Mouse (Mus musculus): ENCODE results near the gene Srrd.
"Not testable (repeated sequence)": the region's sequence is repeated elsewhere in the genome, so short reads cannot be mapped to it uniquely, and the experiment has no call there.

Gene Srrd

DNA sequence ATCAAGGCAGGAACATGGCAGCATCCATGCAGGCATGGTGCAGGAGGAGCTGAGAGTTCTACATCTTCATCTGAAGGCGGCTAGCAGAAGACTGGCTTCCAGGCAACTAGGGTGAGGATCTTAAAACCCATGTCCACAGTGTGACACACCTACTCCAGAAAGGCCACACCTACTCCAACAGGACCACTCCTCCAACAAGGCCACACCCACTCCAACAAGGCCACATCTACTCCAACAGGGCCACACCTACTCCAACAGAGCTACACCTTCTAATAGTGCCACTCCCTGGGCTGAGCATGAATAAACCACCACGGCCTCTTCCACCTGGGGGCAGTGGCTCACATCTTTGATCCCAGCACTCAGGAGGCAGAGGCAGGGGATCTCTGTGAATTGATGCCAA, 23.5 kb downstream of the Srrd start:
- not testable (repeated sequence) for DNase-seq (ENCODE audit: low spot score in 2 of 2)

DNA sequence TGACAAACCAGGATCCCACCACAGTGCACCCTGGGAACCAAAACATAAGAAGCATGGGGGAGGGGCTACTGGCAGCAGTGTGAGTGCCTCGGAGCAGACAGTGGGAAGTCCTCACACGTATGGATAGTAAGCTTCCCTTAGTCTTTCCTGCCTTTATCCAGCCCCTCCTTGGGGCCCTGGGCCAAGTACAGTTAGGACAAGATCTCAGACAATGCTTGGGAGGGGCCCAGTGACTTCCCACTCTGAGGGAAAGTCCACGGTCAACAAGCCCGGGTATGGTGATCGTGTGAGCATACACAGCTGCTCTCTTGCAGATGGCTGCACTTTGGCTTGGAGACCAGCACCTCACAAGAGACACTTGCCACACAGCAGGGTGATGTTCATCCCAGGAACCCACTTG, 25.5 kb downstream of the Srrd start:
- DNase-seq (ENCODE audit: low spot score in 2 of 2) = no peak

DNA sequence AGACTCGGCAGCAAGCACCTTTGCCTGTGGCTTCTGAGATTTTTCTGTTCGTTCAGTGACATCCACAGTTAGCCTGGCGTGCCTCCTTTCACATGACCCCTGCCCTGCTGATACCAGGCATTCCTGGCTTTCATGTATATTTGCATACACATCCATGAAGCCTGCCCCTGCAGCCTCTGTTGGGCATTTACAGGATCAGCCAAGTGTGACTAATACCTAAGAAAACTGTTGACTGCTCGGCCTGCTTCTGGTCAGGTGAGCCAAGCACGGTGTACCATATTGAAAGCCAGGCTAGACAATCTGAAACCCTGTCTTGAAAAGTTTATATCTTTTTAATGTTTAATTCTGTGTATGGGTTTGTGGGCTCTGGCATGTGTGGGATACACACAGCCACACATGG, 26.4 kb downstream of the Srrd start:
- DNase-seq (ENCODE audit: low spot score in 2 of 2) = no peak

DNA sequence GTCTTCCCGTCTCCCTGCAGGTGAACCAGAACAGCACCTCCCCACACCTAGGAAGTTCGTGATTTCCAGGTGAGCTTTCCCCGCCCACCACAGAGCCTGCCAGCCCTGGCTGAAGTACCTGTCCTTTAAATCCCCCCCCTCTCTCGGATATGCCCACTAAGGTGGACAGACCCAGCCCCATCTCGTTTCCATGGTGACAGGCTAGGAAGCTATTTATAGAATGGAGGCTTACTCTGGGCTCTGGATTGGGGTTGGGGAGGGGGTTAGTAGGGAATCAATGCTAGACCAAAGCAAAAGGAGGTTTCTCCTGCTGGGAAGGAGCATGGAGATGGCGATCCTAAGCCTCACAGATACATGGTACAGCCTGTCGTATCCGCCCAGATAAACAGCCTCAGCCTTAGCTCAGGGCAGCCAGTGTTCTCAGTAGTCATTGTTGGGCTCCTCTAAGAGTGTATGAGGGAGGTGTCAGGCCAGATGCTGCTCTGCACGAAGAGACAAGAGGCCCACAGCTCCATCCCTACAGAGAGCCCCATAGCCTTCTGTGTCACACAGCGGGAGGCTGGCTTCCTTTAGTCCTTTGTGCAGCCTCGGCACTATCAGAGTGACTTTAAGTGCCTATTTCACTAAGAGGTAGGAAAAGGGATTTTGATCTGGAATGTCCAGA, 29.5 kb downstream of the Srrd start:
- DNase-seq (ENCODE audit: low spot score in 2 of 2) = no peak

DNA sequence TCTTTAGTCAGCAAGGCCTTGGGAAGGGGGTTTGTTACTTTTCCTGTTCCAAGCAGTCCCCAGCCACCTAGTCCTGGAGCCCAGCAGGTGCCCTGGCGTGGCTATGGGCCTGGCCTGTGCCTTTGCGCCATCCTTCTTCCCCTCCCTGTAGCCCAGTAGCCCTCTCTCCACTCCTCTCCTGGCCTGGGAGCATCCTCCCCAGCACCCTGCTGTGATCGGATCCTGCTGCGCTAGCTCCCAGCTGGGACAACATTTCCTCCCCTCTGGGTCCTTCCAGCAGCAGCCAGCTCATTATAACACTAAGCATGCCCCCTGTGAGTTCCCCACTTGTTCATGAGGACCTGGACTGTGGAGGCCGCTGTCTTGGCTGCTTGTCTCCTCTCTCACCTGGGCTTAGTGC, 37.0 kb downstream of the Srrd start:
- DNase-seq (ENCODE audit: low spot score in 2 of 2) = no peak

DNA sequence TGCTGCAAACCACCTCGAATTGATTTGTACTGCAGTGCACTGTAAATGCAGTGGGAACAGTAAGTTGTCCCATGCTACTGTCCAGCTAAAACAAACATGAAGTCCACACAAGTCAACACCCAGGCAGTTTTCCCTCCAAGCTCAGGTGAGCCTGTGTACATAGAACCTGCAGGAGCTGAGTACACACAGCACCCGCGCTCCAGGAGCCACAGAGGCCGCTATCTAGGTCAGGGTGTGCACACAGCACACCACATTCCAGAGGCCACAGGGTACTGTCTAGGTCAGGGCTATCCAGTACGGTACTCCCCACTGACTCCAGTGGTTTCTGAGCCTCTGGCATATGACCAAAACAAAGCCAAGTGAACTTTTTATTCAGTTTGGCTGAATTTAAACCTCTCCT, 40.5 kb downstream of the Srrd start:
- no peak for DNase-seq (ENCODE audit: low spot score in 2 of 2)

DNA sequence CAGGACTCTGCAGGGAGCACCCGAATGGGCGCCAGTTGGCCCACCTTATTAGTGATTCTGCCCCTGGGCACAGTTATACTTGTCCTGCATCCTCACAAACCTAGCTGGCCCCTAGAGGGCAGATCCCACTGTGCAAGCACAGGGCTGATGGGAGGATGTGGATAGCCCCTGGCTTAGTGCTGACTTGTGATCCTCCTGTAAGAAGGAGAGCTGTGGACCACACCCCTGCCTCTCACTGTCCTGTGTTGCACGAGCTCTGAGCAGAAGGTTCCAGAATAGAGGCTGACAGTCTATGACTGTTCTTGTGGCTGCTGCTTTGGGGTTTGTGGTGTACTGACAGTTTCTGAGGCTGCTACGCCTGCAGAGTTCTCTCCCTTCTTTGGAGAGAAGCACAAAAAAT, 41.1 kb downstream of the Srrd start:
- DNase-seq (ENCODE audit: low spot score in 2 of 2) = no peak

DNA sequence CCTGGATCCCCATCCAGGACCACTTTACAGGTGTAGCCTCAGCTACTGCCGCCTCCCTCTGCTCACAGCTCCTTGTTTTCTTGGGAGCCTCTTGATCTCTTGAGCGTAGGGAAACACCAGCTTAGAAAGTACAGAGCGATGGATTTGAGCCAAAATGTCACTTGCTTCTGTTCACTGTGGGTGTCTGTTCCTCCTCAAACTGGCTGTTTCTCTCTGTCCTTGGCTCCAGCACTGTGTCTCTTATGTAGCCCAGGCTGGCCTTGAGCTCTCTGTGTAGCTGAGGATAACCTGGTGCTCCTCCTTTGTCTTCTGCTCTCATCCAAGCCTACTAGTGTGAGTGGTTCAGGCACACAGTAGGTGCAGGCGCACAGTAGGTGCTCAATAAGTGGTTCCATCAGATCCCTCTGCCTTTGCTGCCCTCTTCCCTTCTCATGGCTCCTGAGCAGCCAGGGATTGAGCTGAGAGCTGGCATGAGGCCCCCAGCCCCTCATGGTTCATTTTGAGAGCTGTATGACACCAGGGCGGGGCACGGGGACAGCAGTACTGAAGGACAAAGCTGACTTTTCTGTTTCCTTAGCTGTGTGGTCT, 42.0 kb downstream of the Srrd start:
- DNase-seq (ENCODE audit: low spot score in 2 of 2) = no peak

DNA sequence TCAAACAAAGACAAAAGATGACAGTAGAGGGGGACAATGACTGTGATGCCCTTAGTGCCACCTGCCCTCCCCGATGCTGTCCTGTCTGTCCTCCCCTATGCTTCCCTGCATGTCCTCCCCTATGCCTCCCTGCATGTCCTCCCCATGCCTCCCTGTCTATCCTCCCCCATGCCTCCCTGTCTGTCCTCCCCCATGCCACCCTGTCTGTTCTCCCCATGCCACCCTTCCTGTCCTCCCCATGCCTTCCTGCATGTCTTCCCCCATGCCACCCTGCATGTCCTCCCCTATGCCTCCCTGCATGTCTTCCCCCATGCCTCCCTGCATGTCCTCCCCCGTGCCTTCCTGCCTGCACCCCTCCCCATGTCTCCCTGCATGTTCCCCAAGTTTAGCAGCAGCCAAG, 42.7 kb downstream of the Srrd start:
- no peak for DNase-seq (ENCODE audit: low spot score in 2 of 2)

DNA sequence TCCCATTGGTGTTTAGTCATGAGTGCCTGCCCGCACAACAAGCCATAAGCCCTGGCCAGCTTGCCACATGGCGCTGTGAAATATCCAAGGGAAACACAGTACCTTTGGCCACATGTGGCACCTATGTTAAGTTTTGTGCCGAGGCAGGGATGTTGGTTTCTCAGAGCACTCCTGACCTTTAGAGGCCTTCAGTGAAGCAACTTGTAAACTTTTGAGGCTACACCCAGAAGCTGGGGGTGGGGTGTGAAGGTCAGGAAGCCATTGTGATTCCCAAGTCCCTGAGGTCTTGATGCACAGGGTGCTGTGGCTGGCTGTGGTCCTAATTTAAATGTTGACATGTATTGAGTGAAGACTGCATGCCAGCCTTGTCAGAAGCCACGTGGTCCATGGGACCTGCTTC, 43.4 kb downstream of the Srrd start:
- no peak for DNase-seq (ENCODE audit: low spot score in 2 of 2)

DNA sequence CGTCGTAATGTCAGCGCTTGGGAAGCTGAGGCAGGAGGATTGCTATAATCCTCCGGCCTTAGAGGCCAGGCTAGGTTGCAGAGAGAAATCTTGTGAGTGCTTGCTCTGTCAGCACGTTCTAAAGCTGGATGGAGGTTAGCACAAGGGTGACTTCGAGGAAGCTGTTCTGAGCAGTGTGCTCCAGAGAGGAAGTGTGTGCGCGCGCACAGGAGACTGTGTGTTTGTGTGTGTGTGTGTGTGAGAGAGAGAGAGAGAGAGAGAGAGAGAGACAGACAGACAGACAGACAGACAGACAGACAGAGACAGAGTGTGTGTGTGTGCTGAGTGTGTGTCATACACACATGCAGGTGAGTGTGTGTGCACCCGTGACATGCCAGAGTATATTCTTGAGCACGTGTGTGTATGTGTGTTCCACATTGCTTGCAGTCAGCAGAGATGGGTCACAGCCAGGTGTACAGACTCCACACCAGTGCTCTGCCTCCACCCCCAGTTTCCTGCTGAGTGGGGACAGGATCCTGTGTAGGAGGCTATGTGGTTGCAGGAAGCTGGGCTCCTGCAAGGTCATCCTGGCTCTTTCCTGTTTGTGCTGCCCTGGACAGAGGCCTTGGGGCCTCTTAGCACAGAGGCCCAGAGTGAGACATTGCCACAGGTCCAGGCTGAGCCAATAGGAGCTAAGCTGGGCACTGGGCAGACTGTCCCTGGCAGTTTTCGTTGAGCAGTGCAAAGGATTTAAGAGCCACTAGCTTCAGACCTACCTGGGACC, 44.4 kb downstream of the Srrd start:
- DNase-seq (ENCODE audit: low spot score in 2 of 2) = no peak

DNA sequence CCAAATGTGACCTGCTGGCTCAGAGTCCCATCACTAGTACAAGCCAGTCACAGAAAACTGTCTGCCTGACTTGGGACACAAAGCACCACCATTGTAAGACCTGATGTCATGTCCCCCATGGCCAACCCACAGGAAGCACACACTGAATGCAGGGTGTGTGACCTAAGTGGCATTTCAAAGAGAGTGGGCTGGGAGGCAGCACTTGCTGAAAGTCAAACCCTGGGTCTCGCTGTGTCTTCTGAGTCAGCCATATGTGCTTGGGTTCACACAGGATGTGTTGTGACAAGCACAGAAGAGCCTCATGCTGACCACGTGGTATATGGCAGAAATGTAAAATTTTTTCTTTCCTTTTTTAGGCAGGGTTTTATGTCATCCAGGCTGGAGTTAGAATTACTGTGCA, 45.6 kb downstream of the Srrd start:
- DNase-seq (ENCODE audit: low spot score in 2 of 2) = no peak

DNA sequence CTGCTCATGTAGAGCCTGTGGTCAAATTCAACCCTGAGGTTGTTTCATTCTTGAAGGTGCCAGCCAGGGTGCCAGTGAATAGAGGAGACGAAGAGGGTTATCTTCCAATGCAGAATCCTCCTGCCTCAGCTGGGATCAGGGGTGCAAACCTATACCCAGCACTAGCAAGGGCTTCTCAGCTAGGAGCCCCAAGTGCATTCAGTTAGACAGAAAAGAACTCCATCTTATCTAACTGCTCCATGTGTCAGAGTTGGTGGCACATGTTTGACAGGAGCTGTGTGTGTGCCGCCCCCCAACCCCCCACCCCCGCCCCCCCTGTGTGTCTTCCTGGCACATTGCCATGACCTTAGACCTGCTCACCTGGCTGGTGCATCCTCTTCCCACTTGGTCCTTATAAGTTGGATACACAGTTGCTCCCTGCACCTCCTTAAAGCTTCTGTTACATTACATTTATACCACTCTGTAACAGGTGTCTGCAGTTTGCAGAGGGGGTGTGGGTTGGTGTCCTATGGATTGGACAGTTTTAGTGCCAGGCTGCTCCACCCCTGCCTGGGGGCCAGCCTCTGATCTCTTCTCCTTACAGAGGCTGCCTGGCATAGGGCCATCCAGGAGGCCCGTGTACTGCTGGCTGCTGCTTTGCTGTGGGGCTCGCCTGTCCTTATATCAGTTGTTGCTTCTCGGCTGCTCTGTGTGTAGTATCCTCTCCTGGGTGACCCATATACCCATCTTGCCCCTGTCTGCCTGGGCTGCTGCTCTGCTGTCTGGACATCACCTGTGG, 46.2 kb downstream of the Srrd start:
- no peak for DNase-seq (ENCODE audit: low spot score in 2 of 2)

DNA sequence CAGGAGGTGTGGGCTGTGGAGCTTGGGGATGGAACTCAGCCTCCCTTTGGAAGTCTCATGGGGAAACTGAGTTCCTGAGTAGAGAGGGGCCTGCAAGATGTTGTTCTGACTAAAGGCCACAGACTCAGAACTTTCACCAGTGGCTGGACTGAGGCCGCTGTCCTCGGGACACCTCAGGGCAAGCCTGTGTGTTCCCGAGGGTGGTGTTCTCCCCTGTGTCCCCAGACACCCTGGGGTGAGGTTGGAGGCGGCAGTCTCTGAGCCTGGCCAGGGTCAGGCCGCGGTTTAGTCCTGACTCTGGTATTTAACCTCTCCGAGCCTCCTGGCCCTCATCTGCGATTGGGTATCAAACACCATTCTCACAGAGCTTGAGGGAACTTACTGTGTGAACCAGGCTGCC, 47.3 kb downstream of the Srrd start:
- no peak for DNase-seq (ENCODE audit: low spot score in 2 of 2)

DNA sequence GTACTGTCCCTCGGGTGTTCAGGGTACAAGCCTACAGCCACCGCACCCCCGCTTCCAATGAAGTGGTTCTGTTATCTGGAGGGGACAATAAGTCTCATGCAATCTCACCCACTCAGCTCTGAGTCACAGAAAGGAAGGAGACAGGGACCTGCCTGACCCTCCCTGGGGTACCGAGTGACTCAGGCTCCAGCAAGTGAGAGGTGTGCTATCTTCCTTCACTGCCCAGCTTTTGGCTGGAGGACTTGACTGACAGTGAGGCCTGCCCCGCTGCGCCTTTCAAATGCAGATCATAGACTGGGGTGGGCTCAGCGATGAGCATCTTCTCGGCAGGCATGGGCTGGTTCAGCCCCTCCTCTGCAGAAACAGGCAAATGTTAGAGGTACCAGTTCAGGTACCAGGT, 47.7 kb downstream of the Srrd start:
- no peak for DNase-seq (ENCODE audit: low spot score in 2 of 2)

DNA sequence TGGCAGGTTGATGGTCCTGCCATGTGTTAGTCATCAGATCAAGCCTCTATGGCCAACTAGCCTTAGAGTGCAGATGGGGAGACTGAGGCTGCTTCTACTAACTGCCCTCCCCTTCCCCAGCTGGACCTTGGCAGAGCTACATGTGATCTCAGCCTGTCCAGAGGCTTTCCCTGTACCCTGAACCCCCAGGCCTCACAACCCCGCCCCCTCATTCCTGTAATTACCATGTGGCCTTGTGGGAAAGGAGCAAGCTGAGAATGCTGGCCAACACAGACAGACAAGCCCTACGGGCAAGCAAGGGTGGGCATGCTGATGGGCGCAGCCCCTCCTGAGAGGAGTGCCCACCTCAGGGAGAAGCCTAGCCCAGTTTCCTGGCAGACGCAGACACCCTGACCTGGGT, 48.1 kb downstream of the Srrd start:
- no peak for DNase-seq (ENCODE audit: low spot score in 2 of 2)

DNA sequence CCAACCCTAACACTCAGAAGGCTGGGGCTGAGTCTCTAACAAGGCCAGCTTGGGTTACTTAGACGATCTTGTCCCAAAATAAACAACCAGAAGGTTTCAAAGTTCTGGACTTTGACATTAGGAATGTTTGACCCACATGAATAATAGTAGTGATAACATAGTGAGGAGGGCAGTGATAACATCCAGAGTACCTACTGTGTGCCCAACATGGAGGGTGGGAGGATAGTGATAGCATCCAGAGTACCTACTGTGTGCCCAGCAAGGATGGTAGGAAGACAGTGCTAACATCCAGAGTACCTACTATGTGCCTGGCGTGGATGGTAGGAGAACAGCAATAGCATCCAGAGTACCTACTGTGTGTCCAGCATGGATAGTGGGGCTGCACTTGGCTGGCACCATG, 49.0 kb downstream of the Srrd start:
- no peak for DNase-seq (ENCODE audit: low spot score in 2 of 2)

DNA sequence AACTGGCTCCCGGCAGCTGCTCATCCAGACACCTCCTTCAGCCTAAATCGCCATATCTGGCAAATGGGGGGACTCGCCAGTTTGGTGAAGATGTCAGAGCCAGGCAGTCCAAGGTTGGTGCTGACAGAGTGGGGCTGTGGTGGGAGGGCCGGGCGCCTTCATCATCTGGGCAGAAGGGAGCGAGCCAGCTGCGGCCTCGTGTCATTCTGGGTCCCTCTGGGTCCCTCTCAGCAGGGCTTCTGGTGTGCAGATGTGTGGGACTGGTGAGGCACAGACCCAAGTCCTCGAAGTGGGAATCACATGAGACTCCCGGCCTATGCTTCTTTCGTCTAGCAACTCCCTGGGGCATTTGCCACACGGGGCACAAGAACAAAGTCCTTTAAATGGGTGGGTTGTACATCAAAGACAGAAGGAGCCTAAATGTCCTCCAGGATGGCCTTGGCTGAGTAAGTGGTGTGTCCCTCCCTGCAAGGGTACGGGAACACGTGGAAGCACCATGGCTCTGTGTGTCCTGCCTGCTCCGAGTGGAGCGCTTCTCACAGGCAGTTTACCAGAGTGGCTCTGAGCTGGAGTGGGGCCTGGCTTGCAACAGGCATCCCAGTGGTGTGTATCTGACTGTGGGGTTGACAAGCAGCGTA, 50.4 kb downstream of the Srrd start:
- no peak for DNase-seq (ENCODE audit: low spot score in 2 of 2)

DNA sequence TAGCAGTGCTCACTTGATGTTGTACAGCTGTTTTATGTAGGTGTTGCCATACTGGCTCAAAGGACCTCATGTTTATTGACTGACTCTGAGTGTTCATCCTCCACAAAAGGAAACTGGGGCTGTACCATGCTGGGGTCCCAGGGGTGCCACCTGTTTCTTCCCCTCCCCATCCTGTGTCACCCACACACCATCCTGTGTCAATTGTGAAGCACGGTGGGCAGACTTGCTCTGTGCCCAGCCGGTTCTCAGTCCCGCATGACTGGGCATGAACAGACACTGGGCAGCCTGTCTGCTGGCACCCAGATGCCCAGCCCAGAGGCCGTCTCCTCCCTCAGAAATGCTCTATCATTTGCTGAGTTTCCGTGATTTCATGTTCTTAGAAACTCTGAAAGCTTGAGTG, 51.0 kb downstream of the Srrd start:
- no peak for DNase-seq (ENCODE audit: low spot score in 2 of 2)

DNA sequence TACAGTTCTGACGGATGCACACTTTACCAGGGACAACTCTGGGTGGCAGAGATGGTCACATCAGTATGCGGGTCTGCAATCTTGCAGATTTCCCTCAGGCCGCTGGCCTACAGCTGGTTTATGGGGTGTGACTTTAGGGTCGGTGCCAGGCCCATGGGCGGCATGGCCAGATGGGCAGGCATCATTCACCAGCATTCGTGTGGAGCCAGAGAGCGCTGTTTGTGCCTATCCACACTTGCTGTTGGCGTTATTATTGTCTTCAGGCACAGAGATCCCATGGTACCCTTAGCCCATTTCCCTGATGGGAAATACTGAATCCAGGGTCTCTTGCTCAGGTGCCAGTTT, 52.3 kb downstream of the Srrd start:
- DNase-seq (ENCODE audit: low spot score in 2 of 2) = no peak

DNA sequence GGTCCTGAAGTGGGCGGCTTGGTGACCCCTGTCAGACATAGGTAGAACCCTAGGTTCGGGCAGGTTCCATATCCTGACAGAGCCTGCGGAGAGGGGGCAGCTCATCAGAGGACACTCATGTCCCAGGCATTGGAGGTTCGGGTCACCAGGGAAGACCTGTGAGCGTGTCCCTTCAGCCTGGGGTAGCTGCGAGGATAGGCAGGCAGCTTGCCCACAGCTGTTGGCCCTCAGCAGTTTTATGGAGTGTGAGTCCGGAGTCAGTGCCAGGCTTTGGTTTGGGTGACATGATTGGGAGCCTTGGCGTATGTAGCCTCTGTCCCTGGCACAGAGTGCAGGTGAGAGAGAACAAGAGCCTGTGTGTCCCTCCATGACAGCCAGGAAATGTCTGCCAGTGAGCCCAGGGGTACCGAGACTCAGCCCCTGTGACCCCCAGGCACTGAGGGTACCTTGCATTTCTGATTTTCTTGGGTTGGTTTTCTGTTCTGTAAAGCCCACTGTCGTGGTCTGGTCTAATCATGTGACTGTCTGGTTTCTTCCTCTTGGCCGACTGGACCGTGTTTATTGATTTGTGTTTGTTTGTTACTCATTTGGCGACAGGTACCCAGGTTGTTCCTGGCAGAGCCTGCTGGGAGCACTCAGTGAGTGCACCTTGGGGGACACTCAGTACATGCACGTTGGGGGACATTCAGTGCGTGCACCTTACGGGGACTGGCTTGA, 52.9 kb downstream of the Srrd start:
- DNase-seq (ENCODE audit: low spot score in 2 of 2) = no peak

DNA sequence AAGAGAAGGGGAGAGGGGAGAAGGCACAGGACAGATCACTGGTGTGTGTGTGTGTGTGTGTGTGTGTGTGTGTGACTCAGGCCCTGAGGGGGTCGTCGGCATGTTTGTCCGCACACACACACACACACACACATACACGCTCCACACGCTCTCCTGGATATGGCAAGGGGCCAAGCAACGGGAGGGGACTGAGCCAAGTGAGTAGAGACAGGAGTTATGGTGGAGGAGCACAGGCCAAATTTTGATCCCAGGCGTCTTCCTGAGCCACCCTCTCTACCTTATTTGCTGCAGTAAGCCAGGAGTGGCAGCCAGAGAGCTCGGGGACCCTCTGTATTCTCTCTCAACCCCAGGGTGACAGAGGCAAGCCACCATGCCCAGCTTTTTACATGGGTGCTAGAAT, 53.6 kb downstream of the Srrd start:
- no peak for DNase-seq (ENCODE audit: low spot score in 2 of 2)
